Mouse (Mus musculus): ENCODE data around the gene Tns4.

Gene Tns4

DNA sequence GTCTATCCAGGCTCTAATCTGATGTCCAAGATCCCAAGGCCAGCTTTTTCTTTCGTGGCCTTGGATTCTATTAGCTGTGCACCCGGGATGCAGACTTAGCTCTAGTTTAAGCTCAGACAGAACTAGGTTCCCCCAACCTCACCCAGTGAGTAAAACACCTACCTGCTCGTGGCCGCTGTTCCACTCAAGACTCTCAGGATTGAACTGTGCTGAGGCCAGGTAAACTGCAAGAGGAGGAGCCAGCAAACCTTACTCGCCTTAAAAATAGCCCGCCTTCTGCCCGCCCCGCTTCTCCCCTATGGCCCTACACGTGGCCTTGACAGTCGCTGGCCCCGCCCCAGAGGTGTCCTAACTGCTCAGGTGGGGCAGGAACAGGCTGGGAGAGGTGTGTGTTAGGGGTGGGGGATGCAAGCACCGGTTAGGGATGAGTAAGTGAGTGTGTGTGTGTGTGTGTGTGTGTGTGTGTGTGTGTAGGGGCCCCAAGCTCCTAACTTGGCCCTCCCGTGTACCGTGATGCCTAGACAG lies at the start of gene Tns4:
Tns4 (minus strand) TSS at position 230 of the 525 bp plus-strand sequence.
- DNase-seq = no peak

DNA sequence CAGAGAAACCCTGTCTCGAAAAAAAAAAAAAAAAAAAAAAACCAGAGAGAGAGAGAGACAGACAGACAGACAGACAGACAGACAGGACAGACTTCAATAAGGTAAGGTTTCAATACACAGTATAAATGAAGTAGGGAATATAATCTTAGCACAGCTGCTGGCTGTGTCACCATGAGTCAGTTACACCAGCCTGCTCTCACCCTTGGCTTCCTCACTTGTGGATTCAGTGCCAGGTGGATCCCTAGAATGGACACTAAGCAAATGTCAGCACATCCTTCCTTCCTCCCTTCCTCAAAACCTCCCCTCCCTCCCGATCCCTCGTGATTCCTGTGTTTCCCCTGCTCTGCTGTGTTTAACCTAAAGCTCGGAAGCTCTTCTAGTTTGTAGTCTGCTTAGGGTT lies 48.3 kb upstream of the Tns4 start:
- DNase-seq = no peak

DNA sequence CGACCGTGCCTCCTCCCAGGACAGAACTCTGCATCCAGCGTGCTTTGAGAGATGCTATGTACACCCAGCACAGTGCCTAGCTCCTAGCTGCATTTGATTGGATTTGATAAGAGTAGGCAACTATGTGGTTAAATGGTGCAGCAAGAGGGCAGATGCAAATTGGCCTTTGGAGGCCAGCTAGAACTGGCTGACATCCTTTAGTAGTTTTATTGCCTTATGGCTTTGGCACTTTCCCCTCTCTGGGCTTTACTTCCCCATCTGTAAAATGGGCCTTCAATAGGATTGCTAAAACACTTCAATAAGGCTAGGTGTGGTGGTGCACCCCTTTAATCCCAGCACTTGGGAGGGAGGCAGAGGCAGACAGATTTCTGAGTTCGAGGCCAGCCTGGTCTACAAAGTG lies 47.9 kb upstream of the Tns4 start:
- DNase-seq = no peak

DNA sequence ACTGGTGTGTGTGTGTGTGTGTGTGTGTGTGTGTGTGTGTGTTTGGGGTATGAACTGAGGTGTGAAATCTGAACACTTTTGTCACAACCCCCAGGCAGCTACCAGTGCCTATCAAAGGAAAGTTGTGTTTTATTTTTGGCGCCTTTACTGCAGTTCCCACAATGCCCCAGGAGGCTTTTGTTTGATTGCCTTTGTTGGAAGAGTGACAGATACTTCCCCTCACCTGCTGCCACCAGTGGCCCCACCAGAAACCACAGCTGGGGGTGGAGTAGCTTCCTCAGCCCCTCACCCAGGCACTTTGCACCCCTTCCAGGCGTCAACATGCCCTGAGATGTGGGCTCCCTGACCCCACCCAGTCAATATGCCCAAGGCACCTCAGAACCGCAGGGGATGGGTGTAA lies 47.3 kb upstream of the Tns4 start:
- no peak for DNase-seq

DNA sequence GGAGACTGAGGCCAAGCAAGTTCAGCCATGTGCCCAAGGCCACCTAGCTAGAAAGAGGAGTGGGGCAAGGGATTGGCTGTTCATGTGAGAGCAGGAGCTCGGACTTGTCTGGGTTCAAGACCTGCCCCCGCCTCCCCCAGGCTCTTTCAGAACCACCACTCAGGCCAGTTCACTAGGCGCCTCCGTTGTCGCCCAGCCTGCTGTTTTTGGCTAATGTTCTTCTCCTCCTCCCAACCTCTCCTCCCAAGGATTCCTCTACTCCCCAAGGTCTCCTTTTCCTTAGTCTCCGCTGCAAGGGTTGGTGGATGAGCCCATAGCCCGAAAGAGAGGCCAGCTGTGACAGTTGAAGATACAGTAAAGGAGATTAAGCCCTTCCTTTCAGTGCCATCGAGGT lies 45.9 kb upstream of the Tns4 start:
- DNase-seq = no peak

DNA sequence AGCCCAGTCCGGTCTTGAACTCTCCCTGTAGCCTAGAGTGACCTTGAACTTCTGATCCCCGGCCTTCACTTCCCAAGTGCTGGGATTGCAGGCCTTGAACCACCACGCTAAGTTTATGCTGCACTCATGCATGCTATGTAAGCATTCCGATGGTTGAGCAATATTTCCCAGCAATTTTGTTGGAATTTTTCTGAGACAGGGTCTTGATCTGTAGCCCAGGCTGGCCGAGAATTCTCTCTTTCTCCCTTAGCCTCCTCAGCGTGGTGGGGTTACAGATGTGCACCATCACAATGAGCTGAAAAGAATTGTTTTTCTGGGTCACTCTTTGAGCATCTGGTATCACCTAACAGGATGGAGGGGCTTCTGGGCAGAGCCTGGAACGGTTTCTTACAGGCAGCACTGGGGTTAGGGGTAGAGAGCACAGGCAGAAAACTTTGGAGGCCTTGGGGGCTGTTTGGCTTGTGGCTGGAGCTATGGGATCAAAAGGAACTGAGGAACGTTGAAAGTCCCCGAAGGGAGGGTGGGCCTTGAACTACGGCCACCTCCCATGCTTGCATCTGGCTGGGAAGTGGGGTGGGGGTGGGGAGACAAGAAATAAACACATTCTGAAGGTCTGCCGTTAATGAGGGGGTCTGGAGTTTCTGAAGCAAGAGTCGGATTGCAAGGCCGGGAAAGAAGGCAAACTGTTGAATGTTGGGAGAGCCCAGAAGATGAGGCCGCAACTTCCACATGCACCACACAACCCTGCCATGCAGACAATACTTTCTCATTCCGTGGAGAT lies 45.4 kb upstream of the Tns4 start:
- no peak for DNase-seq

DNA sequence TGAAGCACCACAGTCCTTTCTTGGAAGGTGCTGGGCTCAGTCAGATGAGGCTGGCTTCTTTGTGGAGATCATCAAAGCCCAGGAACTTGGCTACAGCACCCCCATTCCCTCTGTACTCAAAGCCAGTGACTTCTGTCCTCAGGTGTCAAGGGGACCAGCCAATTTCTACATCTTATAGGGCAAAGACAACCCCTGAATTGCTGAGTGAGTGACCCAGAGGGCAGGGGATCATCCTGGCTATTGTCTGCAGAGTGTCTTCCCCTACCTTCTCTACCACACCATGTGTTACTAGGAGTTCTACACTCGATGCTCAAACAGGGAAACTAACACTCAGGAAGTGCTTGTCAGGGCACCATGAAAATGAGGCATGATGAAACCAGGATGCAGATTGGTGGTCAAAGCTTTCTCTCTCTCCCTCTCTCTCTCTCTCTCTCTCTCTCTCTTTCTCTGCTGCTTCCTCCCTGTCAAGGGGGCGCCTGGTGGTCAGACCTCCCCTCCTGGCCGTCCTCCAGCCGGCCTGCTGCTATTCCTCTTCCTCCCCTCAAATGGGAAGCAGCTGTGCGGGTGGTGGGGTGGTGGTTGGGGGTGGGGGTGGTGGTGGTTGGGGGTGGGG lies 44.3 kb upstream of the Tns4 start:
- no peak for DNase-seq

DNA sequence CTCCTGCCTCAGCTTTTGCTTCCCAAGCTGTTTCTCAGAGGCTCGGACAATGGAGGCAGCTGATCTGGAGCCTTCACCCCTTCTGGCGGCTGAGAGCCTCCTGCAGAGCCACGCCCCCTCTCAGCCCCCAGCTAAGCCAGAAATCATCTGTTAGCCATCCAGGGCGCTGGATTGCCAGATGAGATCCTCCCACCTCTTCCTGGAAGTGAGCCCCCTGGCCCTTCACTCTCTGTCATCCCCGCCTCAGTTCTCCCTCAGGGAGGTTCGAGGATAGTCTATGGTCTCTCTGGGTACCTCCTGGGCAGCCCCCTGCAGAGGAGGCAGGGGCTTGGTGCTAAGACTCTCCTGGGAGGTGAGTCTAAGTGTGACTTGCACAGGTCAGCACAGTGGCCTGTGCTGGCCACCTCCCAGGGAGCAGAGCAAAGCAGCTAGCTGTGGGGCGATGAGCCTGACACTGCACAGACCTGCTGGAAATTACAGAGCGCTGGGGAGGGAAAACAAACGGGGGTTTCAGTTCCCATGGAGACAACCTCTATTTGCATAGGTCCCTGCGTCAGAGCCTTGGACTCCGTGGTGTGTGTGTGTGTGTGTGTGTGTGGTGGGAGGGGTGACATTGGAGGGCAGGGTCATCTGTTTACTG lies 43.1 kb upstream of the Tns4 start:
- peak; percentile 90 for DNase-seq

DNA sequence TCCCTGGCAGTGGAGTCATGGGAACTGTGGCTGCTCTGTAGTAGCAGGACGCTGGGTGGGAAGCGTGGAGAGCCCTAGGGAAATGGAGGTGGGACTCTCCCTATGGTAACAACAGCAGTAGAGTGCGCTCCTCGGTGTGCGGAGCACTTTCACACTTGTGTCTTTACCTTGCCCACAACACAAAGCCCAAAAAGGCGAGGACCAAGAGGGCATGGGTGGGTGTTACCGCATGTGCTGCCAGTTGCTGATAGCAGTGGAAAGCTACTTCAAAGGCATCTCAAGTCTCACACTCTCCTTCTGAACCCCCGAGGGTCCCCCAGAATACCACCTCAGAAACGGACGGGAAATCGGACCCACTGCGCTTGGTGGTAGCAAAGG lies 42.3 kb upstream of the Tns4 start:
- no peak for DNase-seq

DNA sequence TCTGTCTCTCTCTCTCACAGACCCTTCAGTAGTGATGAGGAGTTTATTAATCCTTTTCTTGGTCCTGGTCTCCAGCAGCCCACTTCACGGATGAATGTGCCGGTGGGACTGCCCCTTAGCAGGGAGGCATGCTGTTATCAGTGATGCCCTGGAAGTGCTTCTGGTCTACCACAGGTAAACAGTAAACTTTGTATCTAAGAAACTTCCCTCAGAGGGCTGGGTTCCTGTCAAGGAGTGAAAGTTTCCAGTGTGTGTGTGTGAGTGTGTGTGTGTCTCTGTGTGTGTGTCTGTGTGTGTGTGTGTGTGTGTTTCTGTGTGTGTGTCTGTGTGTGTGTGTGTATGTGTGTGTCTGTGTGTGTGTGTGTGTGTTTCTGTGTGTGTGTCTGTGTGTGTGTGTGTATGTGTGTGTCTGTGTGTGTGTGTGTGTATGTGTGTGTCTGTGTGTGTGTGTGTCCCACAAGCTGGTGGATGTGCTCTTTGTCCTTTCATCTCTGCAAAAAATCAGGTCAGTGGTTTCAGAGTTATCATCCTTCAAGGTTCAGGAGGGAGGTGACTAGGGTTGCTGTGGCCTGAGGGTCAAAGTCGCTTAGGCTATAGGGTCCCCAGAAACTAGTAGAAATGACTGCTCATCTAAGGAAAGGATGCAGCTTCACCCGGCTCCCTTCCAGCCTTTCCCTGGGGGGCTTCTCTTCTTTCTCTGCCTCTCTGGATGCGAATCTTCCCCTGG lies 41.8 kb upstream of the Tns4 start:
- DNase-seq = no peak

DNA sequence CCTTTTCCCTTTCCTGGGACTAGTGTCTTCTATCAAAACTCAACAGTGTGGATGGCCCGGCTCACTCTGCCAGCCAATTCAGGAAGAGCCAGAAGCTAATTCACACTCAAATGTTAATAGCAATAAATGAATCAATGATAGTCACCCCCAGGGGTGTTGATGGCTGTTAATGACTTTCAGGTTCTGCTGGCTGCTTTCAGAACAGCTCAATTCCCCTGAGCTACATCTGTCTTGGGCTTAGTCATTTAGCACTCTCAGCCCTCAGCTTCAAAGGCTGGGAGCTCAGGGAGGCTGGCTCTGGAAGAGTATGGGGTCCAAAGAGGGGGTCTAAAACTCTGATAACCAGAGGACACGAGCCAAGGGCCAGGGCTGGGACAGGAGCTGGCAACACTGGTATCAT lies 40.2 kb upstream of the Tns4 start:
- DNase-seq = no peak

DNA sequence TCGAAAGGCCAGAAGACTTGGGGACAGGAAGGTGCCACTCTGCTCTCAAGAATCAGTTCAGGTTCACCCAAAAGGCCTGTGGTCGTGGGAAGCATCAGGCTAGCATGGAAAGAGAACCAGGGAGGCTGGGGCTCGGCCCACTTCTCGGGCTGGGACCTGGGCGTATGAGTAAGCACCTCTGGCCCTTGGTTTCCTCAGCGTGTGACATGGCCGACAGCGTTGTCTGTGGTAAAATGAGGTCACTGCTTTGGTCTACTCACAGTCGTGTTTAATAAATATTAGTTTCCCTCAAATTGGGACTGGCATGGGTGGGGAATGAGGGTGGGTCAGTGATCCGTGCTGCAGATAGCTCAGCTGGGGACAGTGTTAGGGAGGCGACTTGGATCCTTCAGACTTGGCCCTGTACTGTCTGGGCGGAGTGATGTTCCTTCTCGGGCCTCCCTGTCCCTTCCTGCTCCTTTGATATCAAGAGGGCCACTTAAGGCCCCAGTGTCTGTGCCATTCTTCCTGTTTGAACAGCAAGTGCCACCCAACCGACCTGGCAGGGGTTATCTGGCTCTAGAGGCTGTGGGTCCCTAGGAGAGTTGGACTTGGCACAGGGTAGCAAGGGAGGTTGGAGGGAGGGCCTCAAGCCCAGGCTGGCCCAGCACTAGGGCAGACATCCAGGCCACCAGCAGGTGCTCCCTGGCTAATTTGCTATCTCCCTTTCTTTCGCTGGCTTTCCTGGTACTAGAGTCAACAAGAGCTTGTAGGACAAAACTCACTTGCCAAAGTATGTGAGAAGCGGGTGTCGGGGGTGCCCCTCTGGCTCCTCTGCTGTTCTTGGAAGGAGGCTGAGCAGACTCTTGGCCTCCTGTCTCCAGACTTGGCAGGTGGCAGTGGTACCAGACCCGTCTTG lies 38.9 kb upstream of the Tns4 start:
- DNase-seq = no peak

DNA sequence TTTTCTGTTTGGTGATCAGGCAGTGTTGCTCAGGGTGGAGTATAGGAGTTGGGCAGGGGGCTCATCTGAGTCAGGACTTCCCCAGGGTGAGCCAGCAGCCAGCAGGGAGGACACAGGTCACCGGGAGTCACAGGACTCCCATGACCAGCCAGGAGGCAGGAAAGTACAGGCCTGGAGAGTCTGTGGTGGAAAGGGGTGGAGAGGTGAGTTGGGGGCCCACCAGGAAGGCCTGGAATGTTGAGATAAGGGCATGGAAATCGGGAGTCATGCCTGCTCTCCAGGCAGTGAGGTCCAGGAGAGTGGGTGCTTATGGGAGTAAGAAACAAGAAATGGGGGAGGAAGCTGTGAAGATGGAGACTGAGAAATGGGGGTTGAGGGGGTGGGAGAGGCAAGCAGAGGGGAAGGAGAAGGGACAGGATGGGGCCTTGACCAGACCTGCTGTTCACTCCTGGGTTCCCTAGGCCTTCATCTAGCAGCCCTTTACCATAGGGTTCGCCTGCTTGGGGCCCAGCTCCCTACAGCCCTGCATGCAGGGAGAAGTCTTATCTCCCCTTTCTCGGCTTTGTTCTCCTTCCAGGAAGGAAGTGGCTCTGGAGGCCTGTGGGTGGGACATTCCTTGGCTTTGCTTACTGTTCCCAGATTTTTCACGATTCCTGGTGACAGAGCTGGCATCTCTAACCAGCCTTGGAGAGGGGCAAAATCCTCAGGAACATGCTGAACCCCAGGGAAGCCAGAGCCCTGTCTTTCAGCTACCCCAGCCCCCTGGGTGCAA lies 37.6 kb upstream of the Tns4 start:
- no peak for DNase-seq

DNA sequence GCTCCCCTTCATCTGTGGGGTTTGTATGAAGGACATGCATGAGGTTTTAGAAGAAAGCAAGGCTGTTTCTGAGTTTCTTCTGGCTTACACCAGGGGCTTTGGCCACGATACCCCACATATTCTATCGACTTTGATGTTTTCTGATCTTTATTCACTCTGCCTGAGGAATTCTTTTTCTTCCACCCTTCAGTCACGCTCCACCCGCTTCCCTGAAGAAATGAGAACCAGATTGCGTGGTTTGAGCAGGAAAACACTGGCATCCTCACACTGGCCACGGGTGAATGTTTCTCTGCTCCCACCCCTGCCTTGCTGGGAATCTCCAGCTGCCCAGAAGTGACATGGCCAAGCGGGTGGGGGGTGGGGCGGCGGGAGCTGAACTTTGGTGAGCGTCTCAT lies 35.5 kb upstream of the Tns4 start:
- no peak for DNase-seq

DNA sequence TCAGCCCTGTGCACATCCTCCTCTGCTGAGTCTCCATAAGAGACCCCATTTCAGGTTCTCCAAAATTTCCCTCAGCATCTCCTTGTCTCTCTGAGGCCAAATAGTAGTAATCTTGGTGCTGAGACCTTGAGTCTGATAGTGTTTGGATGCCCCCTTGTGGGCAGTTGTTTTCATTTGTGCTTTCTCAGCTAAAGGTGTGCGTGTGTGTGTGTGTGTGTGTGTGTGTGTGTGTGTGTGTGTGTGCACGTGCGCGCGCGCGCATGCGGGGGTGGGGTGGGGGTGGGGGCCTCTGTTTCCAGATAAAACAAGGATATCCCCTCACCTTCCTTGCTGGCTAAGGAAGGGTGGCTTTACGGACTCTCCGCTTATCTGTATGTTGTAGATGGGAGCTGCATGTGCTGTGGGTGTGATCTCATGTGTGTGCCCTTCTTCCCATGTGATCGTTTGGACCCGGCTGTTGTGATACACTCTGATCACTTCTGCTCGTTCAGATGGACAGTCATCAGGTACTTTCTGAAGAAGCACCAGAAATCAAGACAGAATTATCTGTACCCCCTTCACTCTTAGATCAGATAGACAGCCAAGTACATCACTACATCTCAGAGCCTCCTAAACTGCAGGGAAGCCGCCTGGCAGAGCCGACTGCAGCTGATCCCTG lies 35.0 kb upstream of the Tns4 start:
- peak; percentile 85 for DNase-seq

DNA sequence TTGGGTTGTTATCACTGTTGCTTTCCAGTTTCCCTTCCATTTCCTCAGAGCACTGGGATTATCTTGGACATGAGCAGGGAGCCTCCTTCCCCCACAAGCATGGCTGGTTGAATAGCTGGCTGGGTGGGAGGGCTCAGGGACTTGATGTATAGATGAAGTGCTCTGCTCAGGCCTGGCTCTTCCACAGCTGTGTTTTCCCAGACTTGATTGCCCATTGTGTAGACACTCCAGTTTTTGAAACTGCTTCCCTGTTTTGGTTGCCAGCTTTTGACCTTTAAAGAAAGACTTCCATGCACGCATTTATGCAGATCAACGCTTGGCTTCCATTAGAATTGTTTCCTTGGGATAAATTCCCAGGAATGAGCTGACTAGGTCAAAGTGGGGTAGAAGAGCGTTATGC lies 33.6 kb upstream of the Tns4 start:
- DNase-seq = no peak

DNA sequence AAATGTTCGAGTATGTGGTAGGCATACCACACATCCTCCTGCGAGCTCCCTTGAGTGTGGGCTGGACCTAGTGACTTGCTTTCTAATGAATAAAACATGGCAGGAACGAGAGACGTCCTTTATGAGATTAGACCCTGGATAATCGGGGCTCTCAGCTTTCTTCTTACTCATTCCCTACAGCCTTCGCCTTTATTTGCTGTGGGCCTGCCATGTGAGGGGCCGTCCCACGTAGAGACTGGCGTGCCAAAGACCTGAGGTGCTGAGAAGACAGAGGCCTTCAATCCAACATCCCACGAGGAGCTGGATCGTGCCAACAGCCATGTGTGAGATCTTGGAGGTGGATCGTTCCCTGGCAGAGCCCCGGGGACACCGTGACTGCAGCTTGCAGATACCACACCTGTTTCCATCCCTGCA lies 32.1 kb upstream of the Tns4 start:
- no peak for DNase-seq

DNA sequence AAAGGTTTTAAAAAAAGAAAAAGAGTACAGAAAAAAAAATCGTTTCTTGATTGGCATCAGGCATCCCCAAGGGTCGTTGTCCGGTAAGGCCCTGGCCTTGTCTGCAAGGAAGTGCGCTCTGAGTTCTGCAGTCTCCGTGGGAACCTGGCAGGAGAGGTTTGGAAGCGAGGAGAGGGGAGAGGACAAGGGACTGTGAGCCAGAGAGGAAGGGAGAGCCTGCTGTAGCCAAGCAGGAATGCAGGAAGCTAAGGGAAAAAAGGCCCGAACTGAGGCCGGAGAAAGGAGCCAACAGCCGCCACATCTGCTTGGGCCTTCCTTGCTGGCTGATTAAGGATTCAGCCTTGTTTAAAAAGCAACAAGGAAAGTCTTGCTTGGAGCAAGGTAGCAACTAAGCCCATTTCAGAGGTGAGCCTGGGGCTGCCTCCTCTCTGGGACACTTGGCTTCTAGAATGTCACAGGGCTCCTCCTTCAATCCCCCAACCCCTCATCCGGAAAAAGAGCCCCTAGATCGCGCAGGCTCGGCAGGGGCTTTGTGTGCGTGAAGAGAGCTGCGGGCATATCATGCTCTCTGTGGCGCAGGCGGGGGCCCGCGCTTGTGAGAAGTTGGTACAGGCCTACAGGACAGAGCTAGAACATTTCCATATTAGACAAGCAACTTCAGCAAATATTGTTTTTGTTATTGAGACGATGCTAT lies 31.6 kb upstream of the Tns4 start:
- no peak for DNase-seq

DNA sequence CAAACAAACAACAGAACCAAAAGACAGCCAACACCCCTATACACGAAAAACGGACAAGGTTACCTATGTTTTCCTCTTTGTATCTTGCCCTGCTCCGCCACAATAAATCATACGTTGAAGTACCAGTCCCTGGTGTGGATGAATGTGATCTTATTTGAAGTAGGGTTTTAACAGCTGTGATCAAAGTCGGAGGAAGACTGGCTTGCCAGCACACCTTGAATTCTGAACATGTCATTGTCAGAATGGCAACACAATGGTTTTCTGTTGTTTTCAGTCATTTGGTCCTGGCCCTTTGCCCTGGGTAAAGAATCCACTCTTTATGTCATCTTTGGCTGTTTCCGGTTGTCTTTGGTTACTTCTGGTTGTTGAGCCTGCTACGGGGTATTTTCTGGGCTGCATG lies 29.9 kb upstream of the Tns4 start:
- no peak for DNase-seq

DNA sequence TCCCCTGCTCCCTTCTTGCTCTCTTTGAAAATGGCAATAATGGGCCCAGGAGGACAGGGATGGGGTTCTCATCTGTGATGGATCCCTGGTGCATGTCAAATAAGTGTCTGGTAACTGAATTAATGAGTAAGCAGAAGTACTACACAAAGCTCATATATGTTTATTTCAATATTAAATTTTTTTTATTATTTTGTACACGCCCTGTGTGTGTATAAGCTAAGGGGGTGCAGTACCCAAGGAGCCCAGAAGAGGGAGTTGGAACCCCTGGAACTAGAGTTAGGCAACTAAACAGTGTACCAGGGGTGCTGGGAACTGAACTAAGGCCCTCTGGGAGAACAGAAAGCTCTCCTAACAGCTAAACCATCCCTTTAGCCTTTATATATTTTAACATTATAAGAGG lies 29.3 kb upstream of the Tns4 start:
- no peak for DNase-seq

Measured in embryo, embryonic 11 days (tissue).